Mouse (Mus musculus) heart, adult 2 months (tissue): Measurements from ENCODE around the gene Plekhm1.

ENCODE experiments used
- CTCF ChIP-seq: fragments of 200-600 bp; IDR thresholded peaks from 2 replicates; pipeline ENCODE4 v1.8.1; 2022; ENCODE audit warnings: antibody characterized with exemption, mild to moderate bottlenecking, moderate library complexity
- EP300 ChIP-seq: fragments of 200-500 bp; IDR thresholded peaks from 2 replicates; pipeline ENCODE4 v1.6.1; 2011; ENCODE audit warnings: low read depth, low read length, control low read depth; ENCODE audit not compliant: insufficient read depth
- POLR2A ChIP-seq: fragments of 200-500 bp; IDR thresholded peaks from 2 replicates; pipeline ENCODE4 v1.6.1; 2011; ENCODE audit warnings: mild to moderate bottlenecking, low read depth, low read length, control low read depth; ENCODE audit not compliant: insufficient read depth

- TF ChIP-seq CTCF (no peak), EP300 (no peak), POLR2A (no peak)
Measured at GRCm38 (mm10) chr11:103354033-103354432, 58.5 kb downstream of the Plekhm1 start.
